ENCODE assay signal across 8 mouse cellular contexts in the genomic region with DNA sequence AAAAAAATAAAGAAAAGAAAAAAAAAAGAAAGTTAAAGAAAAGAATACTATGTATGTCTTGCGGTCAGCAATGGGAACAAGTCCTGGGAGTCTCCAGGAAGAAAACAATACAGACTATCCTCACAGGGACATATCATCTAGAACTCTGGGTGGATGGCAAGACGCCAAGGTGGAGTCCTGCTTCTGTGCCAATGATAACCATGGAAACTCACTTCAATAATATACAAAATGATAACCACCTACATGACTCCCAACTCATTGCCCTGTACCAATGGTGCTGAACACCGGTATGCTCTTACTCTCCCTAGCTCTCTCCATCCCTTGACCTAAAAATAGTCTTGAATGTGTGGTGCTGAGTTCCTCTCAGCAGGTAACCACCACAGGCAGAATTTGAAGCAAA.
DNase-seq lines count a peak whose midpoint lies in the region; ATAC-seq and TF ChIP-seq lines count a peak whose summit lies in the region.
"Had no signal": no experiment of that assay in that cellular context is flagged by ENCODE, and none has a peak within 500 bp of the region (broad histone marks: within the 10 kb centered on the region; RNA-seq: fewer than 3 reads in every experiment).

No protein-coding gene starts in this region.

- H3K4me2 ChIP-seq in heart, embryonic 11.5 days, result no peak overlapping the region
- no peak overlapping the region for H3K4me2 ChIP-seq in intestine, postnatal 0 days (replicated peaks; ENCODE audit: low read depth)

- WGBS in heart, embryonic 11.5 days (ENCODE audit: insufficient replicate concordance), result 58% methylated on average over 3 of the region's 3 CpGs
- WGBS in intestine, postnatal 0 days, result 86% methylated on average over 3 of the region's 3 CpGs

- H3K36me3 ChIP-seq in heart, embryonic 11.5 days (ENCODE audit: control insufficient read depth, insufficient read depth, low read length), result peaks cover 3% of the 10 kb centered on the region; the same call in 1 of the 2 replicates
- H3K36me3 ChIP-seq in intestine, postnatal 0 days (ENCODE audit: control insufficient read depth, insufficient read depth), result no peaks in the 10 kb centered on the region; the same call in 1 of the 2 replicates

- H3K4me1 ChIP-seq in brown adipose tissue, adult 24 weeks (ENCODE audit: control insufficient read depth, insufficient read depth, insufficient read length, low read length), result peaks cover 23% of the 10 kb centered on the region
- peaks cover 12% of the 10 kb centered on the region for H3K4me1 ChIP-seq in heart, embryonic 11.5 days (ENCODE audit: control insufficient read depth, insufficient read depth, low read length)
- no peaks in the 10 kb centered on the region for H3K4me1 ChIP-seq in intestine, postnatal 0 days (replicated peaks; ENCODE audit: control insufficient read depth, insufficient read depth, low read length)

- H3K27ac ChIP-seq in layer of hippocampus, adult 2 months, result no peak overlapping the region
- H3K27ac ChIP-seq in brown adipose tissue, adult 24 weeks (replicated peaks; ENCODE audit: low read depth, low read length), result peak overlapping the region; percentile 34; the same call in 1 of the 2 replicates
- H3K27ac ChIP-seq in heart, embryonic 11.5 days (ENCODE audit: low read depth, low read length), result 0 out of 2 replicates have a peak overlapping the region, but pooled peaks have one; percentile 25
- H3K27ac ChIP-seq in intestine, postnatal 0 days (ENCODE audit: low read depth, low read length), result no peak overlapping the region

- peak; percentile 24; the same call in 1 of the 2 replicates for ATAC-seq in heart, embryonic 11.5 days (replicated peaks; ENCODE audit: insufficient number of reproducible peaks, low FRiP score, low TSS enrichment)
- no peak for ATAC-seq in intestine, postnatal 0 days

- H3K9me3 ChIP-seq in heart, embryonic 11.5 days (replicated peaks; ENCODE audit: control insufficient read depth, low read length), result no peaks in the 10 kb centered on the region
- H3K9me3 ChIP-seq in intestine, postnatal 0 days (ENCODE audit: control insufficient read depth), result no peaks in the 10 kb centered on the region

- no peaks in the 10 kb centered on the region for H3K27me3 ChIP-seq in heart, embryonic 11.5 days (ENCODE audit: control insufficient read depth, insufficient read depth, low read length)
- H3K27me3 ChIP-seq in intestine, postnatal 0 days (replicated peaks; ENCODE audit: control insufficient read depth, insufficient read depth, low read length), result no peaks in the 10 kb centered on the region

- TF ChIP-seq CTCF in layer of hippocampus, adult 2 months (conservative IDR thresholded peaks at IDR 0.05), result no peak
- no peak for TF ChIP-seq CTCF in intestine, postnatal 0 days (IDR thresholded peaks at IDR 0.05; ENCODE audit: low read depth)

- no peak overlapping the region for H3K4me3 ChIP-seq in layer of hippocampus, adult 2 months
- H3K4me3 ChIP-seq in brown adipose tissue, adult 24 weeks (ENCODE audit: insufficient read depth, low read depth, low read length), result no peak overlapping the region
- H3K4me3 ChIP-seq in heart, embryonic 11.5 days (ENCODE audit: low read depth, low read length), result no peak overlapping the region
- H3K4me3 ChIP-seq in intestine, postnatal 0 days (ENCODE audit: low read depth, low read length), result no peak overlapping the region

- H3K9ac ChIP-seq in heart, embryonic 11.5 days (ENCODE audit: low read depth, low read length), result no peak overlapping the region
- H3K9ac ChIP-seq in intestine, postnatal 0 days (ENCODE audit: low read depth, low read length), result no peak overlapping the region

- peak; percentile 23 to 36 for DNase-seq in layer of hippocampus, adult 2 months (ENCODE audit: low spot score in 2 of 2)
- DNase-seq in layer of hippocampus, postnatal 36 days, result no peak
- peak; percentile 65 for DNase-seq in lung, postnatal 14 days
- DNase-seq in Muller cell, postnatal 12 days (ENCODE audit: inconsistent ontology term), result no peak
- DNase-seq: thymus, adult 2 months had no signal

Comparison
In these comparisons a context has a peak if more than half of its experiments do, and no peak if none do; other contexts are left out.
1. DNase-seq: peak in layer of hippocampus, adult 2 months (2 of 2) and lung, postnatal 14 days (single experiment); none in layer of hippocampus, postnatal 36 days (0 of 2) and Muller cell, postnatal 12 days (single experiment).
2. H3K27ac ChIP-seq: peak in brown adipose tissue, adult 24 weeks (single experiment) and heart, embryonic 11.5 days (single experiment); none in layer of hippocampus, adult 2 months (single experiment) and intestine, postnatal 0 days (single experiment).